Comparison of ENCODE assay signal across 18 mouse cellular contexts in the genomic region with DNA sequence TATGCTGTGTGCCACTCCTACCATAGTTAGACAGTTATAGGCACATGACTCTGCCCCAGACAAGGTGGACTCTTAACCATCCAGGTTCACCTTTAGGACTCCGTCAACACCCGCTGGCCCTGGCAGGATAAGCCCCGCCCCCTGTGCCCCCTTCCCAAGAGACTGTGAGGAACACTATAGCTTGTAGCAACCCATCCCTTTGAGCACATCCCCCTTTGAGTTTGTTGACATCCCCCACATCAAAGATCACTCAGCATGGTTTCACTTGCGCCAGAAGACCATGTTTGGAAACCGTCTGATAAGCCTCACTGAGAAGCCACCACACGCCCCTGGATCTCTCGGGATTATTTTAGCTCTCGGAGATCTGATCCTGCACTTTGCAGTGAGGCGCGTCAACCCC.
DNase-seq lines count a peak whose midpoint lies in the region; ATAC-seq and TF ChIP-seq lines count a peak whose summit lies in the region.
"Had no signal": no experiment of that assay in that cellular context is flagged by ENCODE, and none has a peak within 500 bp of the region (broad histone marks: within the 10 kb centered on the region; RNA-seq: fewer than 3 reads in every experiment).

No protein-coding gene starts in this region.

- no peaks in the 10 kb centered on the region for H3K9me3 ChIP-seq in heart, embryonic 10.5 days
- H3K9me3 ChIP-seq in kidney, embryonic 16.5 days (ENCODE audit: low read length), result no peaks in the 10 kb centered on the region
- H3K9me3 ChIP-seq in embryonic facial prominence, embryonic 14.5 days (ENCODE audit: control insufficient read depth, low read length), result no peaks in the 10 kb centered on the region
- no peaks in the 10 kb centered on the region for H3K9me3 ChIP-seq in limb, embryonic 12.5 days
- H3K9me3 ChIP-seq: liver, embryonic 15.5 days; neural tube, embryonic 13.5 days had no signal

- no peak; the same call in 1 of the 2 replicates for ATAC-seq in kidney, embryonic 16.5 days (ENCODE audit: low FRiP score, low TSS enrichment)
- peak; percentile 60 for ATAC-seq in embryonic facial prominence, embryonic 14.5 days (ENCODE audit: low read depth)
- ATAC-seq in limb, embryonic 12.5 days (ENCODE audit: insufficient number of reproducible peaks, insufficient read depth, low FRiP score, low TSS enrichment, low read depth), result no peak
- ATAC-seq in activated CD4-positive, CD25-positive, alpha-beta regulatory T cell, adult 4 months, result no peak
- ATAC-seq: hindbrain, embryonic 16.5 days had no signal

- peak overlapping the region; percentile 8; the same call in 1 of the 2 replicates for H3K4me3 ChIP-seq in heart, embryonic 10.5 days
- no peak overlapping the region for H3K4me3 ChIP-seq in heart, adult 2 months
- H3K4me3 ChIP-seq in kidney, embryonic 16.5 days (ENCODE audit: low read length), result no peak overlapping the region
- no peak overlapping the region for H3K4me3 ChIP-seq in embryonic facial prominence, embryonic 14.5 days (ENCODE audit: low read depth, low read length)
- no peak overlapping the region for H3K4me3 ChIP-seq in limb, embryonic 12.5 days (replicated peaks)
- H3K4me3 ChIP-seq: liver, embryonic 15.5 days; neural tube, embryonic 13.5 days had no signal

- TF ChIP-seq EP300 in heart, adult 2 months (IDR thresholded peaks at IDR 0.05; ENCODE audit: insufficient read depth, low read depth, low read length), result no peak

- peaks cover 63% of the 10 kb centered on the region for H3K27me3 ChIP-seq in heart, embryonic 10.5 days (ENCODE audit: insufficient read depth, poor library complexity, severe bottlenecking)
- no peaks in the 10 kb centered on the region; the same call in 1 of the 2 replicates for H3K27me3 ChIP-seq in heart, adult 2 months (ENCODE audit: control insufficient read depth, insufficient read depth, low read length)
- no peaks in the 10 kb centered on the region for H3K27me3 ChIP-seq in kidney, embryonic 16.5 days (ENCODE audit: insufficient read depth, low read length)
- H3K27me3 ChIP-seq in embryonic facial prominence, embryonic 14.5 days (replicated peaks; ENCODE audit: control insufficient read depth, insufficient read depth, low read length), result no peaks in the 10 kb centered on the region
- H3K27me3 ChIP-seq in limb, embryonic 12.5 days, result no peaks in the 10 kb centered on the region
- H3K27me3 ChIP-seq: neural tube, embryonic 13.5 days had no signal

- no peak for TF ChIP-seq CTCF in heart, adult 2 months (IDR thresholded peaks at IDR 0.05)

- DNase-seq in heart, embryonic 10.5 days (ENCODE audit: low spot score), result peak; percentile 78
- DNase-seq in heart, adult 2 months, result no peak
- DNase-seq in kidney, adult 18-20 months, result no peak
- DNase-seq in embryonic facial prominence, embryonic 14.5 days (ENCODE audit: low spot score), result no peak
- no peak for DNase-seq in c-Kit-positive CD71-positive TER-119-positive erythroid progenitor cells, embryonic 14.5 days (ENCODE audit: low spot score)
- DNase-seq: adrenal gland, postnatal 25 days; cerebellum, adult 2 months; gastrocnemius, postnatal 36 days; heart, postnatal 10 days; kidney, adult 8-10 months had no signal

- no peaks in the 10 kb centered on the region for H3K79me2 ChIP-seq in heart, adult 2 months (replicated peaks; ENCODE audit: control insufficient read depth, insufficient read depth, low read length)

- WGBS in heart, embryonic 10.5 days, result 25% methylated on average over 10 of the region's 10 CpGs
- WGBS in heart, adult 2 months, result 32% methylated on average over 10 of the region's 10 CpGs
- 40% methylated on average over 10 of the region's 10 CpGs for WGBS in kidney, embryonic 16.5 days
- 40% methylated on average over 10 of the region's 10 CpGs for WGBS in embryonic facial prominence, embryonic 14.5 days
- WGBS in limb, embryonic 12.5 days, result 75% methylated on average over 10 of the region's 10 CpGs

- no peaks in the 10 kb centered on the region for H3K36me3 ChIP-seq in heart, embryonic 10.5 days
- H3K36me3 ChIP-seq in heart, adult 2 months (ENCODE audit: control insufficient read depth, insufficient read depth, low read length), result no peaks in the 10 kb centered on the region
- no peaks in the 10 kb centered on the region for H3K36me3 ChIP-seq in kidney, embryonic 16.5 days (ENCODE audit: insufficient read depth, low read length)
- no peaks in the 10 kb centered on the region for H3K36me3 ChIP-seq in embryonic facial prominence, embryonic 14.5 days (ENCODE audit: control insufficient read depth, insufficient read depth, low read length)
- no peaks in the 10 kb centered on the region for H3K36me3 ChIP-seq in limb, embryonic 12.5 days
- H3K36me3 ChIP-seq: liver, embryonic 15.5 days; neural tube, embryonic 13.5 days had no signal

- peaks cover 10% of the 10 kb centered on the region for H3K4me1 ChIP-seq in heart, embryonic 10.5 days
- no peaks in the 10 kb centered on the region for H3K4me1 ChIP-seq in heart, adult 2 months (ENCODE audit: control insufficient read depth, insufficient read depth, low read length)
- H3K4me1 ChIP-seq in kidney, embryonic 16.5 days (ENCODE audit: insufficient read depth, low read length), result peaks cover 11% of the 10 kb centered on the region
- H3K4me1 ChIP-seq in embryonic facial prominence, embryonic 14.5 days (ENCODE audit: control insufficient read depth, insufficient read depth, low read length), result peaks cover 10% of the 10 kb centered on the region; the same call in 1 of the 2 replicates
- H3K4me1 ChIP-seq in limb, embryonic 12.5 days (replicated peaks), result peaks cover 16% of the 10 kb centered on the region
- H3K4me1 ChIP-seq: liver, embryonic 15.5 days had no signal

- TF ChIP-seq POLR2A in heart, adult 2 months (IDR thresholded peaks at IDR 0.05; ENCODE audit: insufficient read depth, low read depth, low read length), result no peak

- intact Hi-C loops in heart, adult 2 months (cut with DNase I), result no loop called here

- 0 out of 2 replicates have a peak overlapping the region, but pooled peaks have one; percentile 17 for H3K4me2 ChIP-seq in kidney, embryonic 16.5 days (replicated peaks; ENCODE audit: low read depth, low read length)
- no peak overlapping the region for H3K4me2 ChIP-seq in embryonic facial prominence, embryonic 14.5 days (ENCODE audit: low read depth, low read length)
- peak overlapping the region; percentile 24; the same call in 1 of the 2 replicates for H3K4me2 ChIP-seq in limb, embryonic 12.5 days
- H3K4me2 ChIP-seq: liver, embryonic 15.5 days; midbrain, embryonic 11.5 days; neural tube, embryonic 13.5 days had no signal

- no peak overlapping the region for H3K27ac ChIP-seq in heart, embryonic 10.5 days
- no peak overlapping the region for H3K27ac ChIP-seq in heart, adult 2 months
- no peak overlapping the region for H3K27ac ChIP-seq in kidney, embryonic 16.5 days (ENCODE audit: low read length)
- H3K27ac ChIP-seq in embryonic facial prominence, embryonic 14.5 days (replicated peaks; ENCODE audit: low read depth, low read length), result no peak overlapping the region
- peak overlapping the region; percentile 5; the same call in 1 of the 2 replicates for H3K27ac ChIP-seq in limb, embryonic 12.5 days
- H3K27ac ChIP-seq: liver, embryonic 15.5 days; macrophage; neural tube, embryonic 13.5 days had no signal

- no peak overlapping the region for H3K9ac ChIP-seq in heart, adult 2 months (ENCODE audit: low read depth, low read length)
- H3K9ac ChIP-seq in kidney, embryonic 16.5 days (replicated peaks; ENCODE audit: low read length), result no peak overlapping the region
- H3K9ac ChIP-seq in embryonic facial prominence, embryonic 14.5 days (ENCODE audit: low read depth, low read length), result no peak overlapping the region
- no peak overlapping the region for H3K9ac ChIP-seq in limb, embryonic 12.5 days (replicated peaks)
- H3K9ac ChIP-seq: liver, embryonic 15.5 days; neural tube, embryonic 13.5 days had no signal
